Mouse (Mus musculus): ENCODE data around the gene Isg20l2.

GRCm38 (mm10) chr3:87944838-87945600 lies 14.9 kb downstream of the Isg20l2 start:
- TF ChIP-seq MAX (IDR thresholded peaks at IDR 0.05; ENCODE audit: low read depth) = no peak
- TF ChIP-seq POLR2A (IDR thresholded peaks at IDR 0.05; ENCODE audit: insufficient read length, low read depth) = peak; percentile 62
- TF ChIP-seq REST (IDR thresholded peaks at IDR 0.05; ENCODE audit: insufficient read depth, insufficient read length) = no peak
- peak in 1 of 3 experiments; percentile 32 for TF ChIP-seq MYOD1 (IDR thresholded peaks at IDR 0.05; ENCODE audit: control insufficient read depth in 1 of 3, insufficient read length in 2 of 3, low read depth in 2 of 3)
- TF ChIP-seq POLR2AphosphoS2 (IDR thresholded peaks at IDR 0.05; ENCODE audit: insufficient read length, low read depth) = peak; percentile 88
- TF ChIP-seq TCF12 (IDR thresholded peaks at IDR 0.05; ENCODE audit: insufficient read depth, poor library complexity, severe bottlenecking) = no peak
- no peak for TF ChIP-seq CEBPB (IDR thresholded peaks at IDR 0.05; ENCODE audit: insufficient read depth, poor library complexity, severe bottlenecking)
- no peak for TF ChIP-seq E2F4 (IDR thresholded peaks at IDR 0.05; ENCODE audit: insufficient read depth)
